Mouse (Mus musculus): ENCODE measurements around the gene Hsp90aa1. TPM values are rescaled to one million over a fixed set of nuclear protein-coding genes. Genes with fewer than 3 reads are reported as not detected.
A peak's percentile ranks its signal among the peaks of the same experiment; 100 is the strongest.
"Not testable (repeated sequence)": the region's sequence is repeated elsewhere in the genome, so short reads cannot be mapped to it uniquely, and the experiment has no call there.

The Hsp90aa1 gene
- polyA plus RNA-seq, 1 experiment from 2014 or later, result 1,417 TPM

DNA sequence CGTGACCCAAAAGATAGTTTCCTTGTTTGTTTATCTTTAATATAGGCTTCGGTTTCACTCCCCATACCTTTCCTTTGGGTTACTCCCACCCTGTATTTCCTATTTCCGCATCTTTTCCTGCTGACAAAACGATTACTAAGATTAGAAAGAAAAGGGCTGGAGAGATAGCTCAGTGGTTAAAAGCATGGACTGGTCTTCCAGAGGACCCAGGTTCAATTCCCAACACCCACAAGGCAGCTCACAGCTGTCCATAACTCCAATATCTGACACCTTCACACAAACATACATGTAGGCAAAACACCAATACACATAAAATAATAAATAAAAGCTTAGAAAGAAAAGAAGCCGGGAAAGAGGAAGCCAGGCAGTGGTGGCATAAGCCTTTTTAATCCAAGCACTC lies 5.1 kb downstream of the Hsp90aa1 start:
- ATAC-seq (ENCODE audit: low FRiP score, low read depth), result no peak
- H3K27me3 ChIP-seq, result no peaks in the 10 kb centered on the region
- no peak overlapping the region for H3K27ac ChIP-seq (replicated peaks)
- H3K36me3 ChIP-seq, result peaks cover 18% of the 10 kb centered on the region
- H3K4me1 ChIP-seq (replicated peaks), result peaks cover 14% of the 10 kb centered on the region
- H3K4me2 ChIP-seq, result no peak overlapping the region
- WGBS, result 76% methylated on average over 5 of the region's 5 CpGs
- no peaks in the 10 kb centered on the region for H3K9me3 ChIP-seq
- no peak overlapping the region for H3K9ac ChIP-seq
- no peak overlapping the region; the same call in 1 of the 2 replicates for H3K4me3 ChIP-seq

DNA sequence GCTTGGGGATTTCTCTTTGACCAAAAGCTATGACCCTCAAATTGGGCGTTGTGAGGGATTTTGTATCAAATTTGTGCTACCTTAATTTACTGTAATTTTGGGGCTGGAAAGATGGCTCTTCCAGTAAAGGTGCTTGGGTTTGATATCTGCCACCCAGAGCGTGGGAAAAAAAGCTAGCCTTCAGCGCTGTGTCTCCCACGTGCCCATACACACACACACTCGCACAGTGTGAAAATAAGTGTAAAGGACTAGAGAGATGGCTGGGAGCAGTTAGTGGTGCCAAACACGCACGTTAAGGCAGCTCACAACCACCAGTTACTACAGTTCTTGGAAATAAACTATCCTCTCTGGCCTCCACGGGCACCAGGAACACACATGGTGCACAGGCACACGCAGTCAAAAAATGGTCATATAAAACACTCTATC lies 5.5 kb downstream of the Hsp90aa1 start:
- H3K27me3 ChIP-seq, result no peaks in the 10 kb centered on the region
- H3K4me3 ChIP-seq, result peak overlapping the region; percentile 99
- H3K4me2 ChIP-seq, result peak overlapping the region; percentile 84
- peaks cover 21% of the 10 kb centered on the region for H3K36me3 ChIP-seq
- H3K27ac ChIP-seq (replicated peaks), result peak overlapping the region; percentile 92
- no peak for ATAC-seq (ENCODE audit: low FRiP score, low read depth)
- 46% methylated on average over 9 of the region's 9 CpGs for WGBS
- peak overlapping the region; percentile 88 for H3K9ac ChIP-seq
- no peaks in the 10 kb centered on the region for H3K9me3 ChIP-seq
- H3K4me1 ChIP-seq (replicated peaks), result peaks cover 14% of the 10 kb centered on the region

DNA sequence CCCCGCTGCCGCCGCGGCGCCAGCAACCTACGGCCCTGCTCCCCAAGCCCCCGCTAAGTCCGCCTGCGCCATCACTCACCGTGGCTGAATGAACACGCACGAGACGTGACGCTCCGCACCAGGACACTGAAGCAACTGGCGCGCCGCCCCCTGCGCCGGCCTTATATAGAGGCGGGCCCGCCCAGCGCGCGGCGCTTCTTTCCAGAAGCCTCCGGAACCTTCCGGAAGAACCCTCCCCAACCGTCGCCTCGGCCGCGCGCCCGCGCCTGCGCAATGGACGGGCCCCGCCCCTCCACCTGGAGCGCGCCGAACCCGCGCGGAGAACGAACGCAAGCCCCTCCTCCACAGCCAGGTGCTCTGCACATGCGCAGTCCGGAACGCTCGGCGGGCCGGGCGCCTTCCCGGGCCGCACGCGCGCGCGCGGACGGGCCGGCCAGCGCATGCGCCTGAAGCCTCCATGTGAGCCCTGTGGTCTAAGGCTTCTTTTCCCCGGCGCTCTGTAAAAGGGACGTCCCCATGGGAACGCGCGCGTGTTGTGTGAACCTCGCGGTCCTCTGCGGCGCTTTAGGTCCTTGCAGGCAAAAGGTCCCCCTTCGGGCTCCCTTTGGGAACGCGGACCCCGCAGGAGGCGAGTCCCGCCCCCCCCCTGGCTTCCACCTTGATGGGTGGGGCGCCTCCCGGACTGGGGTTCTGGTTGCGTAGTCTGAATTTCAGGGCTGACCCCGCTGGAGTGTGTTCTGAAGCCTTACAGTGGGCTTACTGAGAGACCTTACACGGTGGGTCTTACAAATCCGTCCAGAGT lies 6.2 kb downstream of the Hsp90aa1 start:
- peak; percentile 97 for ATAC-seq (ENCODE audit: low FRiP score, low read depth)
- peak overlapping the region; percentile 99 for H3K4me3 ChIP-seq
- H3K4me2 ChIP-seq, result peak overlapping the region; percentile 84
- H3K27ac ChIP-seq (replicated peaks), result peak overlapping the region; percentile 99
- H3K4me1 ChIP-seq (replicated peaks), result peaks cover 14% of the 10 kb centered on the region
- WGBS, result under 1% methylated on average over 86 of the region's 89 CpGs
- peak overlapping the region; percentile 100 for H3K9ac ChIP-seq
- no peaks in the 10 kb centered on the region for H3K27me3 ChIP-seq
- H3K36me3 ChIP-seq, result peaks cover 26% of the 10 kb centered on the region
- no peaks in the 10 kb centered on the region for H3K9me3 ChIP-seq

DNA sequence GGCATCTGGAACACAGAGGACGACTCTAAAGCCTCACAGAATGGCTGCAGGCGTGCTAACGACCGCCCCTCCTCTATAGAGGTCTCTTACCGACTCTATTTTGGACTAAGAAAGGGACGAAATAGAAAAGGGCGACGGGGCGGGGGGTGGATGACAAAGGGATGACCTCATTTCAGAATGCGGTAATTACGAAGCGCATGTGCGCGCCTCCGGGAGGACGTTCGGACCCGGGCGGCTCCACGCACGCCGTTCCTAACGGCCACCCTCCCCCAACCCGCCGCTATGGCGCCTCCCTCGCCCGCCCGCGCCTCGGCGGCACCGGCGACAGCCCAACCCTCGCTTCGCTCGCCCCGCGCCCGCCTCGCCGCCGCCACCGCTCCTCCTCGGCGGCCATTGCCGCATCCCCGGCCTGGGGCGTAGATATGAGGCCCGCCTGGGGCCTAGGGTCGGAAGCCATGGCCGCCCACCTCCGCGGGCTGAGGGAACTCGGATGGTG lies 6.8 kb downstream of the Hsp90aa1 start:
- Histone ChIP-seq H3K9ac (peak overlapping the region; percentile 100), H3K36me3 (peaks cover 27% of the 10 kb centered on the region), H3K4me2 (peak overlapping the region; percentile 61), H3K4me1 (replicated peaks) (peaks cover 14% of the 10 kb centered on the region), H3K4me3 (peak overlapping the region; percentile 99), H3K27ac (replicated peaks) (peak overlapping the region; percentile 99), H3K27me3 (no peaks in the 10 kb centered on the region), H3K9me3 (no peaks in the 10 kb centered on the region)
- WGBS, result under 1% methylated on average over 55 of the region's 55 CpGs
- peak; percentile 74 for ATAC-seq (ENCODE audit: low FRiP score, low read depth)

DNA sequence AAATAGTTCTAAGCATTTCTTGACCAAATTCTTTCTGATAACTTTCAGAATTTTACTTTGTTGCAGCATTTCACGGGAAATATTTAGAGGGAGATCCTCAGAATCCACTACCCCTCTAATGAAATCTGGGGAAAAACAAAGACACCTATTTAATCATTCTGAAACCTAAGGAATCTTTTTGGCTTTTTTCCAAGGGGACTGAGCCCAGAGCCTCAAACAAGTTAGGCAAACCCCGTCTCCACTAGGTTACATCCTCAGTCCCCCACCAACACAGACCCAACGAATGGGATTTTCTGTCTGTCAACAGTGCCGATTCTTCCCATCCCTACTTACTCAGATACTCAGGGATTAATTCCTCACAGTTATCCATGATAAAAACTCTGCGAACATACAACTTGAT lies 9.2 kb downstream of the Hsp90aa1 start:
- H3K9ac ChIP-seq; H3K4me3 ChIP-seq; H3K4me2 ChIP-seq; ATAC-seq (ENCODE audit: low FRiP score, low read depth); H3K27me3 ChIP-seq; H3K9me3 ChIP-seq; H3K27ac ChIP-seq (replicated peaks): not testable (repeated sequence)
- peaks cover 14% of the 10 kb centered on the region for H3K4me1 ChIP-seq (replicated peaks)
- WGBS, result 74% methylated on average over 5 of the region's 5 CpGs
- peaks cover 50% of the 10 kb centered on the region for H3K36me3 ChIP-seq

DNA sequence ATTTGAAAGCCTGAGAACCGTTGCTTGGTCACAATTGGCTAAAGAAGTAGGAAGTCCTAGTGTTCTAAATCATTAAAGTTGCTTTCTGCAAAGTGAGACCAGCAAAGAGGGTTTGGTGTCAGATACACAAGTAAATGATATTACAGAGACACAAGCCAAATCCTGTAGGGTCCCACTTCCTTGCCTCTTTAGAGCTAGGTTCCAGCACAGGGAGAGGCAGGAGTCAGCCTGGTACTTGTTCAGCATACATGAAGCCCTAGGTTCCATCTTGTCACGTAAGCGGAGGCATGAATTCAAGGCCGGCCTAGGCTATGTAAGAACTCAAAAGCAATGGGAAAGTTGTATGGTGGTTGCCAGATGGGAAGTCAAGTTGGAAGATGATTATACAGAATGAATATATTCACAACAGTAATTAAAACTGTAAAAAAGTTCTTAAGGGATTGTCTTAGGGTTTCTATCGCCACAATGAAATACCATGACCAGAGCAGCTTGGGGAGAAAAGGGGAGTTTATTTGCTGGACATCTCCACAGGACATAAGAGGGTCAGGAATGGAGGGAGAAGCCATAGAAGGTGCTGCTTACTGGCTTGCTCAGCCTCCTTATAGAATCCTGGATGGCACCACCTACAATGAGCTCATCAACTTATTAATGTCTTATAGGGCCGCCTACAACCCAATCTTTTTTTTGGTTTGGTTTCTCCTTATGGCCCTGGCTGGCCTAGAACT lies 12.4 kb downstream of the Hsp90aa1 start:
- no peak overlapping the region for H3K4me2 ChIP-seq
- no peak overlapping the region for H3K27ac ChIP-seq (replicated peaks)
- H3K27me3 ChIP-seq, result no peaks in the 10 kb centered on the region
- H3K4me3 ChIP-seq, result no peak overlapping the region
- H3K9ac ChIP-seq, result no peak overlapping the region
- no peaks in the 10 kb centered on the region for H3K9me3 ChIP-seq
- 89% methylated on average over 6 of the region's 6 CpGs for WGBS
- peaks cover 9% of the 10 kb centered on the region for H3K4me1 ChIP-seq (replicated peaks)
- ATAC-seq (ENCODE audit: low FRiP score, low read depth), result no peak
- H3K36me3 ChIP-seq, result peaks cover 58% of the 10 kb centered on the region

DNA sequence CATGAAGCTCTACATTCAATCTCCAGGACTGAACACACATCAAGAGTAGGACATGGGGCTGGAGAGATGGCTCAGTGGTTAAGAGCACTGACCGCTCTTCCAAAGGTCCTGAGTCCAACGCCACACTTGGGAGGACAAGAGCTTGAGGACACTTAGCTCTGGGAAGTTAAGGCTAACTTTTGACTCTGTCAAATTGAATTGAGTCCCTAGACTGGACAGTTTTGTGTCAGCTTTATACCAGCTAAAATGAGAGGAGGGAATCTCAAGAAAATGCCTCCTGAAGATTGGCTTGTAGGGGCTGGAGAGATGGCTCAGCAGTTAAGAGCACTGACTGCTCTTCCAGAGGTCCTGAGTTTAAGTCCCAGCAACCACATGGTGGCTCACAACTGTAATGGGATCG lies 13.6 kb downstream of the Hsp90aa1 start:
- H3K4me1 ChIP-seq (replicated peaks); H3K27ac ChIP-seq (replicated peaks); H3K4me3 ChIP-seq; H3K27me3 ChIP-seq; H3K9me3 ChIP-seq; H3K9ac ChIP-seq; ATAC-seq (ENCODE audit: low FRiP score, low read depth); H3K4me2 ChIP-seq: not testable (repeated sequence)
- 93% methylated on average over 3 of the region's 3 CpGs for WGBS
- peaks cover 50% of the 10 kb centered on the region for H3K36me3 ChIP-seq

DNA sequence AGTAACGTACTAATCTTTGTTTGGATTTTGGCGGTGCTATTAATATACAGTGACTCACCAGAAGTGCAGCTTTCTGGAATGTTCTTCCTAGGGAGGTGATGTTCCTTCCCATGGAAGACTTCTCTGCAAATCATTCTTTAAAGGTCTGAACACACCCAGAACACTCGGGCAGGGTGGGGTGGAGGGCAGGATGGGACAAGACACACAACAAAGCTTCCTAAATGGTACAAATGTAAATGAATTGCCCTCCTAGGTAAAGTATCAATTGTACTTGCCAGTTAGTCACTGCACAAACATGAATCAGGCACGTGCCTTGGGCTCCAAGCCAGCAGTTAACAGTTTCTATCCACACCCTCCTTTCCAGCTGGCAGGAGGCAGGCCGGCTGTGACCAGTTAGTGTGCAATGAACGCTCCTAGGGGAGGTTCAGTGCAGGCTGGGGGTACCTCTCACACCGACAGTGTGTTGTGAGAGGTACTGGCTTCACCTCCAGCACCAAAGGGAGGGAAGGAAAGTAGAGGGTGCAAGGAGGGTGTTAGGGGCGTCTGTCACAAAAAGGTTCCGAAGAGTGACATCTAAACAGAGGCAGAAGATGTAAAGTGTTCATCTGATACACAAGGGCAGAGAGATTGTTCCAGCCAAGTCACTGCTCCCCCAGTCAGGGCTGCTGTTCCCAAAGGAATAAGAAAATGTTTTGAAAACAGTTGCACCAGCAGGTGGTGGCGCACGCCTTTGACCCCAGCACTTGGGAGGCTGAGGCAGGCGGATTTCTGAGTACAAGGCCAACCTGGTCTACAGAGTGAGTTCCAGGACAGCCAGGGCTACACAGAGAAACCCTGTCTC lies 14.4 kb downstream of the Hsp90aa1 start:
- Histone ChIP-seq H3K4me1 (replicated peaks) (no peaks in the 10 kb centered on the region), H3K27ac (replicated peaks) (no peak overlapping the region), H3K4me3 (no peak overlapping the region), H3K27me3 (no peaks in the 10 kb centered on the region), H3K36me3 (peaks cover 44% of the 10 kb centered on the region), H3K9me3 (no peaks in the 10 kb centered on the region), H3K4me2 (no peak overlapping the region), H3K9ac (no peak overlapping the region)
- no peak for ATAC-seq (ENCODE audit: low FRiP score, low read depth)
- WGBS, result 68% methylated on average over 12 of the region's 12 CpGs

DNA sequence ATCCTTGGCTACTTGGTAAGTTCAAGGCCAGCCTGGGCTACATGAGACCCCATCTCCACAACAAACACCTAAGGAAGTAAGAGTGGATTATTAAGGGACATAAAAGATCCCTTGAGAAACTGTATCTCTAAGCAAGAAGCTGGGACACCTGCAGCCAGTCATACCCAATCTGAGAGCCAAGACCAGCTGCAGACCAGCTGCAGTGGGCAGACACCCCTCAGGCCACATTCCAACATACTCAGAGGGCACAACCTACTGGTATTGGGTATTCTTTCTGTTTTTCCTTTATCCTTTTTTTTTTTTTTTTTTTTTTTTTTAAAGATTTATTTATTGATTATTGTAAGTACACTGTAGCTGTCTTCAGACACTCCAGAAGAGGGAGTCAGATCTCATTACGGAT lies 18.9 kb downstream of the Hsp90aa1 start:
- Histone ChIP-seq H3K9ac (no peak overlapping the region), H3K27me3 (no peaks in the 10 kb centered on the region), H3K36me3 (peaks cover 9% of the 10 kb centered on the region), H3K4me3 (no peak overlapping the region), H3K27ac (replicated peaks) (no peak overlapping the region), H3K9me3 (no peaks in the 10 kb centered on the region), H3K4me1 (replicated peaks) (no peaks in the 10 kb centered on the region), H3K4me2 (no peak overlapping the region)
- no peak for ATAC-seq (ENCODE audit: low FRiP score, low read depth)
- no CpG with 5 or more reads among the region's 1 CpGs for WGBS

DNA sequence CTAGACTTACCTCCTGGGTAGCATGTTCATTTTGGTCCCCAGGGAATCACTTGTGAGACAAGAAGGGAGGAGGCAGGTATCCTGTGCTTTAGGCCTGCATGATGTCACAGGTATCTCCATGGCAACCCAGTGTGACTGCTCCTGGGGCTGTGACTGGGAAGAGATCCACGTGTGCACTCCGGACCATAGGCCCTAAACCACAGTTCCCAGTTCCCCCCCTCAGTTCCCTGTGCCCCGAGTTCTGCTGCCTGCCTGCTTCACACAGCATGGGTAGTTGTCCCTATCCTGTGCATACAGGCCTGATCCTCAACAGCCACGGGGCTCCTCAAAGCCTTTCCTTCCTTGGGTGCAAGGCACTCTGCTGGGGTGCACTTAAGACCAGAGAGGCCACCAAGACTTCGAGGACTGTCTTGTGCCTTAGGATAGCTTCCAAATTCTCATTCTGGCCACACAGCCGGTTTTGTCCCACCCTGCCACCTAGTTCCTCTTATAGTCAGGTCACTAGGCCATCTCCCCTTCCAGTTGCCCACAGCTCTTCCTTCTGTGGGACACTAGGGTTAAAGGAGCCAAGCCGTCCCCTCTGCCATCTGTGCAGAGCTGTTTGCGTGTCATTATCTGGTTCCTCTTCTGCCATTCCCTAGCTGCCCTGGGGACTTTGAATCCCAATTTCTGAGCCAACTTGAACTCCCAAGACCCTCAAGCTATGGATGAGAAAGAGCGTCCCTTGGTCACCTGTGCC lies 19.8 kb downstream of the Hsp90aa1 start, which contains the start of gene 1700001K19Rik:
1700001K19Rik (minus strand) TSS at position 59 of the 739 bp plus-strand sequence.
- no peaks in the 10 kb centered on the region for H3K27me3 ChIP-seq
- no peaks in the 10 kb centered on the region for H3K9me3 ChIP-seq
- H3K4me2 ChIP-seq, result no peak within 1 kb of the TSS
- 0 out of 2 replicates have a peak, but pooled peaks cover 2% of the 10 kb centered on the region for H3K36me3 ChIP-seq
- ATAC-seq (ENCODE audit: low FRiP score, low read depth), result no peak
- 76% methylated on average over 9 of the region's 9 CpGs for WGBS
- no peak within 1 kb of the TSS for H3K27ac ChIP-seq (replicated peaks)
- no peak within 1 kb of the TSS for H3K9ac ChIP-seq
- H3K4me3 ChIP-seq, result no peak within 1 kb of the TSS
- H3K4me1 ChIP-seq (replicated peaks), result no peaks in the 10 kb centered on the region

DNA sequence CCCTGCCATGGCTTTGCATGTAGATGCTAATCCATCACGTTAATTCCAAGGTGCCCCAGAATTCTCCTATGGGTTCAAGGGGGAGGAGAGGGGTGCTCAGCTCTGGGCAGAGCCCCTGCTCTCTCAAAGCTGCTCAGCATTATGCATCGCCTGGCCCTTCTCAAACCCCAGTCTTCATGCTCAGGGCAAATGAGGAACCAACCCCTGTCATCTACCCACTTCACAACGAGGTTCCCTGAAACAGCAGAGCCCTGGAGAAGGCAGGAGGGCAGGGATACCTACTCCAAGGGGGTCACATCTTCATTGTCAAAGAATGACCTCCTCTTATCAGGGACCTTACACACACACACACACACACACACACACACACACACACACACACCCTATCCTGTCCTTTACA lies 20.6 kb downstream of the Hsp90aa1 start:
- Histone ChIP-seq H3K4me3 (no peak overlapping the region), H3K4me2 (no peak overlapping the region), H3K36me3 (no peaks in the 10 kb centered on the region), H3K27ac (replicated peaks) (no peak overlapping the region), H3K9ac (no peak overlapping the region), H3K27me3 (no peaks in the 10 kb centered on the region), H3K9me3 (no peaks in the 10 kb centered on the region), H3K4me1 (replicated peaks) (no peaks in the 10 kb centered on the region)
- 71% methylated on average over 3 of the region's 3 CpGs for WGBS
- ATAC-seq (ENCODE audit: low FRiP score, low read depth), result no peak

Measured in hindbrain, embryonic 15.5 days (tissue).